Mouse (Mus musculus) kidney, adult 18-20 months (tissue): ENCODE measurements around the gene Col18a1.

ENCODE experiments used
- DNase-seq: peaks from one replicate; pipeline ENCODE4 v3.0.0; 2021

Gene Col18a1

DNA sequence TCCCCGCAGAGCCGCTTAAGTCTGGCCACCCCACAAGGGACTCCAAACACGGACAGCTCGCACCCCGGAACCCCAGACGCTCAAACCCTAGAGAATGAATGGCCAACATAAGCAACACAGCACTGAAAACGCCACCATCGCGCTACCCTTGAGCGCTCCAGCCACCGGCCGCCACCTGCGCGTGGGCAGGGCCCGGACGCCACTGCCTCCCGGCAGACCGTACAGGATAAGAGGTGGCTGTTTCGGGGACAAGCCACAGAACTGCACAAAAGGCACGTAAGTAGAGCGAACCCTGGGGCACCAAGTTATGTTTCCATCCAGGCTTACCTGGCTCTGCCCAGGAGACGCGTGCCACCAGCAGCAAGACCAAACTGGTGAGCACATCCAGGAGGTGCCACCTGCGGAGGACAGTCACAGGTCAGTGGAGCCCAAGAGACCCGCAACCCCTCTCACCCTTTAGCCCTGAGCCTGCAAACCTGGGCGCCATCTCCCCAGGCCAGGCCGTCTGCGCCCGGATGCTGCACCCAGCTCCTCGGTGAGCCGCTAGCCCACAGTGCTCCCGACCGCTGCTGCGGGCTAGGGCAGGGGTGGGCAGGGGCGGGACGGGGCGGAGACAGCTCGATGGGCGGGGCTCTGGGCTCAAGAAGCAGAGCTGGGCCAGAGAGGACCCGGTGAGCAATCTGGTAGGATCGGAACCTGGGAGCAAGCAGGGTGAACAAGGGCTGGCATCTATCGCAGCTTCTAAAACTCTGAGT is at the start of gene Col18a1:
TSS of gene Col18a1 (minus strand) at position 586 of the 755 bp plus-strand sequence.
- peak; percentile 75 for DNase-seq

DNA sequence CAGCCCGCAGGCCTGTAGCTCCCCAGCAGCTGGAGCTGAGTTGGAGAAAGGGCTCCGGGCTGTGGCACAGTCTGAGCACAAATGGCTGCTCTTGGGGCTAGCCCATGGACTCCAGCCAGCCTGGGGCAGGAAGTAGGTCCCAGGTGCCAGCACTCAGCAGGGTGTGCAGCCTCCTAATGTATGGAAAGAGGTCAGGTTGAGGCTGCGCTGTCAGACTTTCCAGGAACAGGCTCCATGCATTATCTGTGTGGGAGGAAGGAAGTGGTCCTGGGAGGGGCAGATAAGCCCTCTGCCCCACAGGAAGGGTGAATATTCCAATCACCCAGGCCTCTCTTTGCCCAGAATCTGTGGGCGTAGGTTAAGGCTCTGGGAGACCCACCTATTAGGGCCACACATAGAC is 49.3 kb upstream of the Col18a1 start:
- DNase-seq, result no peak

GRCm38 (mm10) chr10:77214586-77214985 is 48.2 kb upstream of the Col18a1 start:
- peak; percentile 44 for DNase-seq

DNA sequence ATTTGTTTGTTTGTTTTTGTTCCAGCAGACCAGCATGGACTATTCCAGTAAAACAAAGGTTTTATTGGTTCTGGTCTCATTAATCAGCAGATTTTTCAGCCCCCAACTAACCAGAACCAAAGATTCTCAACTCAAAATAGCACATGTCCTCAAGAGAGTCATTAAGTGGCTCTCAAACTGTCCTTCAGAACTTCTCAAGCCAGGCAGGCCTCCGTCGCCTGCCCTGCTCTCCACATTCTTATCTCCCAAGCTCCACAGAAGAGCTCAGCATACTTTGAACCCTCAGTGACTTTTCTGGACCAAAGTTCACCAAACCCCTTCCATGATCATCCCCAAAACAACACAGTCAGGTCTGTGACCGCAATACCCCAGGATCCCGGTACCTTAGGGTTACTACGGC is 47.1 kb upstream of the Col18a1 start:
- DNase-seq, result no peak

DNA sequence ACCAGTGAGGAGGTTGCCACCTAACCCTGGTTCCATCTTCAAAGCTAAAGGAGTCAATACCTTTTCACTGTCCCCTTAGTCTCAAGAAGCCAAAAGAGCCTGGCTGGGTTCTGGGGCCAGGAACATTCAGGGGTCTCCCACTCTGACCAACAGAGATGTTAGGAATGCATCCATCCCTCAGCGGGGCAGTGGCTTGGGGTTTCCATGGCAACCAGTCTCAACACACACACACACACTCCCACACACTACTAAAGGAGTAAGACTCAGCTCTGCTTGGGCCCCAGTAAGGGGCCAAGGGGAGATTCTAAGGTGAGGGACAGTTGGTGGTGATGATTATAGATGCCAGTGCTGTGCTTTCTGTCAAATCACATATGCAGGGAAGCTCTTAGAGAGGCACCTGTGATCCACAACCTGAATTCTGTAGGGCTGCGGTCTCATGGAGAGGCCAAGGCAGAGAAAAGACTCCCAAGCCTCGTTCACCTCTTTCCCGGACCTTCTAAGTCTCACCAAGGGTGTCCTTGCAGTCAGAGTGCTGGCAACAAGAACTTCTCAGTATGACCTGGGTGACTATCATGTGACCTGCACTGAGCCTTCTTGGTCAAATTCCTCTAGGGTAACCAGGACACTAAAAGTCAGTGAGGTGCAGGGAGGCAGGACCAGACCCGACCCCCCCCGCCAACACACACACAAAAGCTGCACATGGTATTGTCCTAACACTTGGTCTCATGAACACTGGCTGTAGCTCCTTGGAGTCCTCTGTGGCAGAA is 46.2 kb upstream of the Col18a1 start:
- no peak for DNase-seq

- peak; percentile 54 for DNase-seq
Measured at GRCm38 (mm10) chr10:77211116-77211570, 44.8 kb upstream of the Col18a1 start.

- DNase-seq, result no peak
Measured at GRCm38 (mm10) chr10:77210666-77211065, 44.3 kb upstream of the Col18a1 start.

DNA sequence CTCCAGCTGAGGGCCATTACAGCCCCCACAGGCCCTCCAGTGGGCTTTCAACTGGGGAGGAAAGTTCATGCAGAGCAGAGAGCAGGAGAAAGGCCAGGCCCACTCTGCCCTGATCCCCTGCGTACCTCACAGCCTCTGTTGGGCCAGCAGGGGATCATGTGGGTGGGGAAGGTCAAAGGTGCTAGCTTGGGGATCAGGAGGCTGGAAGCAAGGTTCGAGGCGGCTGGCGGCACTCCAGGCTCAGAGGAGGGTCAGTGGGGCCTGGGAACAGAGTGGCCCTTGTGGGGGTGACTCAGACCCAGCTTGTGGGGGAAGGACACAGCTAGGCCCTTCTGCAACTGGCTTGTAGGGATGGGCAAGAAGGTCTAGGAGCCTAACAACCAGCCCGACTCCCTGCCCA is 42.9 kb upstream of the Col18a1 start:
- peak; percentile 54 for DNase-seq

GRCm38 (mm10) chr10:77206565-77207079 is 40.3 kb upstream of the Col18a1 start:
- peak; percentile 42 for DNase-seq

- DNase-seq, result no peak
Measured at GRCm38 (mm10) chr10:77206134-77206533, 39.8 kb upstream of the Col18a1 start.

DNA sequence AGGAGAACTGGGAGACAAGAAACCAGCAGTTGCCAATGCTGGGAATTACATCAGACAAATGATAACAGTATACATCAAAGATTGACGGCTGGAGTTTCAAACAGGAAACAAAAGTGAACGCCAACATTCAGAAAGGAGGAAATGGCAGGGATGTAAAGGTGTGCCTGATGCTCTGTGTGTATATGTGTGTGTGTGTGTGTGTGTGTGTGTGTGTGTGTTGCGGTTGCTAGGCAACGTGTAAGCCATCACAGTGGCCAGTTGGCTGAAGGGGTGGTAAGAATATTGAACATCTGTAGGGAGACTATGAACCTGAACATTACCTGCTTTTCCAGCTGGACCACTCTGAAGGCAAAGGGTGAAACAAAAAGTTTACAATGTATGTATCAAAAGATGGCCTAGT is 37.6 kb upstream of the Col18a1 start:
- no peak for DNase-seq

GRCm38 (mm10) chr10:77201919-77202318 is 35.6 kb upstream of the Col18a1 start:
- DNase-seq, result no peak

DNA sequence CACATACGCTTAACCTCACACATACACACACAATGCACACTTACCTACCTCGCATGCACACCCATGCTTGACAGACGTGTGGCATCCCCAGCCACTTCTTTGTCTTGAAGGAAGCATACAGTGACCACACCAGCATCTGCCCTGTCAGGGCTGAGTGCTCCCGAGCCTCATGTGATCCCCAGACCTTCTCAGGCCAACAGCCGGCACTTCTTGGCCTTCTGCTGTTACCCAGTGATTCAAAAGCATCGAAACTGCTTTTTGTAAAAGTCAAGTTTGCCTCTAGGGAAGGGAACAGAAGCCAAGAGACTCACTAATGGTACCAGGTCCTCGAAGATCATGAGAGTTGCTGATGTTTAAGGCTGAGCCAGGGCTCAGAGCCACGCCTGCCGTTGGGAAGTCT is 33.9 kb upstream of the Col18a1 start:
- no peak for DNase-seq

- no peak for DNase-seq
Measured at GRCm38 (mm10) chr10:77199229-77199628, 32.9 kb upstream of the Col18a1 start.

DNA sequence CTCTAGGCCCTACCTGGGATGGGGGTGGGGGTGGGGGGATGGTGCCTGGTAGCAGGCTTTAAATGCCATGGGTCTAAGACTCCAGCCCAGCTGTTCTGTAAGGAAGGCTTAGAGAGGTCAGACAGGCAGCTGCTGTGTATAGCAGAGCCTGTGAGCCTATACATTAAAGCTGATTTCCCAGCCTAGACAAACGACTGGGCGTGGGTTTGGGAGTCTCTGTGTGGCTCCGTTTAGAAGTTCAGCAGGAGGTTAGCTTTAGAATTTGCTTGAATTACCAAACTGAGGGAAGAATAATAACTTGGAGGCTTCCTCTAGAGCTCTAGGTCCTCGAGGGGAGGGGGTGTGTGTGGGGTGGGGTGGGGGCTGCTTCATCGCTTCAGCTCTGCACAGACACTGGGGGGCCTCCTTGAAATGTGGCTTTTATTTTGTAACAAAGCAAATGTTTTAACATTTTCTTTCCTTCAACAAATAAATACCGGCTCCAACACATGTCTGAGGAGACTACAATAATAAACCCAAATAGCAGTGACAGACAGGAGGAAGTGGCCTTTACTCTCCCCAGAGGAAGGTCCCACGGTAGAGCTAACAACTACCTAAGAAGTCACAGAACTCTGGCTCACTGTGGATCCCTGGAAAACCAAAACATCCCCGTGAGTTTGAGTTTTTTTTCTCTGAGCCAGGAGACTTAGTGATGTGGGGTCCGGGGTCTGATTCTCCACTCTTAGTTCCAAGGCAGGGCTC is 31.3 kb upstream of the Col18a1 start:
- DNase-seq, result no peak

DNA sequence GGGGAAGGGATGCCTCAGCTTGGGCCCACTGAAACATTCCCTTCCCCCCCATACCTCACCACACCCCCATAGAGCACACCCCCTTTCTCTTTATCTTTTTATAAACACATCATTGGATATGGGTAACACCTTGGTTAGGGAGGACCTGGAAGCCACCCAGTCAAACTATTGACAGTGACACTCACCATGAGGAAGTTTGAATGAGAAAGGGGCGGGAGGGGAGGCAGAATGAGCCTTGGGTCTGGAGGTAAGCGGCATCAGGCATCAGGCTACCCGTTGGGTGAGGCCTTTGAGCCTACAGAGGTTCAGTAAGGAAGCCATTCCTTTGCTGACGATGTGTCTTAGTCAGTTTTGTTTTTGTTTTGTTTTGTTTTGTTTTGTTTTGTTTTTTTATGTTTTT is 30.3 kb upstream of the Col18a1 start:
- DNase-seq, result no peak

GRCm38 (mm10) chr10:77196115-77196514 is 29.8 kb upstream of the Col18a1 start:
- no peak for DNase-seq

GRCm38 (mm10) chr10:77193495-77193894 is 27.1 kb upstream of the Col18a1 start:
- no peak for DNase-seq

GRCm38 (mm10) chr10:77192745-77193144 is 26.4 kb upstream of the Col18a1 start:
- DNase-seq, result no peak

DNA sequence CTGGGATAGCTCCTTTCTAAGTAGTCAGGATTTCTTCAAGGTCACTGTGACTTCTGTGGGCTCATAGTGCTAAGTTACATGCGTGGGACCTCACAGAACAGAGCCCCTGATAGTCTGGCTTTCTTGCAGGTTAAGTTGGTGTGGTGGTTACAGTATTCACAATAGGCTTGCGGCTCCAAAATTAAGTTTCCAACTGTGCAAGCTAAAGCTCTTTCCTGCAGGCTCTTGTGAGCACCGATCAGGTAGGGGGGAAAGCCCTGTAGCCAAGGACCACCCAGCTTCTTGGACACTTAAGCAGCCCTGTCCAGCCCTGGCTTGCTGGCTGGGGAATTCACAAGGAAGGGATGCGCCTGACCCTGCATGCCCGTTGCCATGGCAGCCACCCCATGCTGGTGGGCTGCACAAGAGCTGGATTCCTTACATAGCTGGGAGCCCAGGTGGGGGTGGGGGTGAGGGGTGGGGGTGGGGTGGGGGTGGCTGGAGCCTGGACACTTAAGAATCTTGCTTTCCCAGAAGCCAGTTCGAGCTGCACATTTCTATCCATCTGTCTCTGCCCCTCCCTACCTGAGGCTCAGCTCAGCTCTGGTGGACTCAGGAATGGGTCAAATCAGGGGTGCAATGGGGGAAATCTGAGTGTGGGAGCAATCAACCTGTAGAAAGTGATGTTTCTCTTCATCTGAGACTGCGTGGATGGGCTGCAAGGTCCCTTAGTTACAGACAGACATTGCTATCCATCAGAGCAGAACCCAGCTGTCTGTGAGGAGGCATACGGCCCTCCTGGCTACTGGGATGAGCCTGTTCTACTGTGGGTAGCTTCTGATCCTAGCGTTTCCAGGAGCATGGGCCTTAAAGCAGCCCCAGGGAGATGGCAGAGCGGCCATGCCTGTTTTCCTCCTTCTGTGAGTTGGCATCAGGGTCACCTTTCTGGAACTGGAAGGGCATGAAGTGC is 24.9 kb upstream of the Col18a1 start:
- DNase-seq, result no peak

DNA sequence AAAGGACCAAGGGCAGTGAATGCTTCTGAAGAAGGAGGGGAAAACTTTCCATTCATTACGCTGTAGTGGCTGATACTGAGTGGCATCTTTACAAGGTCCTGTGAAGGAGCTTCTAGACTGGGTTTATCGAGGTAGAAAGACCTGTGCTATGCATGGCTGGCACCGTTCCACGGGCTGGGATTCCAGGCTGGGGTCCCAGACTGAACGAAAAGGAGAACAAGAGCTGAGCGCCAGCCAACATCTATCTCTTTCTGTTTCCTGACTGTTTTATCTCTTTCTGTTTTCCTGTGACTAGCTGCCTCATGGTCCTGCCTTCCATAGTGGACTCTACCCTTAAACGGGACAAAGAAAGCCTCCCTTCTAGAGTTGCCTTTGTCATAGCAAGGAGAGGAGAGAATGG is 21.1 kb upstream of the Col18a1 start:
- DNase-seq, result no peak

DNA sequence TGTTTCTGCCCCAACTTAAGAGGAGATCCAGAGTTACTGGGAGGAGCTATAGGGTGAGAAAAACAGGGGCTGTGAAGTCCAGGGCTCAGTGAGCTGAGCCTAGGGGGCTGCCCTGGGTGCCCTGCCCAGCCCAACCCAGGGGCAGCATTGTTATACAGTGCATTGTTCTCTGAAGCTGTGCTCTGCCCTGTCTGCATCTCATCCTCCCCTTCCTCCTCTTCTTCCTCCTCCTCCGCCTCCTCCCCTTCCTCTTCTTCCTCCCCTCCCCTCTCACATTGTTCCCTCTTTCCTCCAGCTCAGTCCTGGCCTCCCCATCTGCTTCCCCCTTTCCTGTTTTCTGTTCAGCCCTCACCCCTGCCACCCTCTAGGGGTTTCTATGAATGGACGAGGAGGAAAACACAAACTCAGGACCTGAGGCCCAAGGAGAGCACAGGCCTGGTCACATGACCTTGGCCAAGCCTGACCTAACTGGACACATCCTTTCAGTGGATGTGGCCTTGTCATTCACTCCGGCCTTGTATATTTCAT is 16.5 kb upstream of the Col18a1 start:
- DNase-seq, result no peak
